Mouse (Mus musculus) gastrocnemius, postnatal 36 days (tissue): Measurements from ENCODE around the gene Hoxb7. TPM values are rescaled to one million over a fixed set of nuclear protein-coding genes. Genes with fewer than 3 reads are reported as not detected.
A peak's percentile ranks its signal among the peaks of the same experiment; 100 is the strongest.

Source experiments
- DNase-seq, 2 experiments: peaks; one replicate each; pipeline ENCODE4 v3.0.0; 2022
- intact Hi-C: fragments of 180-260 bp; cut with DNase I; formaldehyde crosslinking; loops from one replicate; pipeline ENCODE4 v1.15.1; 2025
- total RNA-seq, 2 experiments: library from RNA; stranded (reverse); gene quantifications; 2 replicates each; pipeline ENCODE4 v1.2.3; 2021

Gene Hoxb7
- total RNA-seq, 2 experiments from 2014 or later = 0.39 to 0.41 TPM

DNA sequence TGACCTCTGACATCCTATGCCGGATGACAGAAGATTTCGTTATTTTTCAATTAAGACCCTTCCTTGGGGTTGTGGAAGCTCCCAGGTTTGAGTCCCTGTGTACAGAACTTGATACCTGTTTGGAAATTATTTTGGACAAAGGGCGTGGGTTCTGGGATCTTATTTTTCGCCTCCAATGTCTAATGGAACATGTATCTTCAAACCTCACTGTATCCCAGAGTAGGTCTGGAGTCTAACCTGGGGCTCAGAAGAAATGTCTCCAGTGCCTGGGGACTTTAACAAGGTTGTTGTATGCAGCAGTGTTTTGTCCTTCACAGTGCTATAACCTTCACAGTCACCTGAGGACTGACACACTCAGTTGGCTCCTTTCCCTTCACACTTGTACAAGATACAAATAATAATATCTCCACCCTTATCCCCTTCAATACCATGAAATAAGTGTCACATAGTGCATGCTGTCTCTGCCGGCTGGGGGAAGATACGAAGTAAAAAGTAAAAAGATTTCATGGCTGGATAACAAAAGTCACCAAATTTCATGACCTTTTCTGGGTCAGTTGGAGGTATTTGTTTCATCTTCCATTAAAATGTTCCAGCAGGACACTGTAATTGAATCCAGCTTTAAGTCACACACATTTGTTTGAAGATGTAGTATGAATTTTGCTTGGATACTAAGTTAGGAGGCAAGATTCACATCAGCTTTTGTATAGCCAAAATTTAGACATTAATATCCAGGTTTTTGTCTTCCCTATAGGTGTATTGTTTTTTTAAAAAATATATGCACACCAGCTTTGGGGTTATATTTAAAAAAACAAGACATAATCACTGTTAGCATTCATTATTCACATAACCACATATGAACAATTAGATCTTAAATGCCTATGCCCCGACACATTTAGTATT is 19.2 kb upstream of the Hoxb7 start:
- DNase-seq = no peak
- intact Hi-C loops = no loop called here

DNA sequence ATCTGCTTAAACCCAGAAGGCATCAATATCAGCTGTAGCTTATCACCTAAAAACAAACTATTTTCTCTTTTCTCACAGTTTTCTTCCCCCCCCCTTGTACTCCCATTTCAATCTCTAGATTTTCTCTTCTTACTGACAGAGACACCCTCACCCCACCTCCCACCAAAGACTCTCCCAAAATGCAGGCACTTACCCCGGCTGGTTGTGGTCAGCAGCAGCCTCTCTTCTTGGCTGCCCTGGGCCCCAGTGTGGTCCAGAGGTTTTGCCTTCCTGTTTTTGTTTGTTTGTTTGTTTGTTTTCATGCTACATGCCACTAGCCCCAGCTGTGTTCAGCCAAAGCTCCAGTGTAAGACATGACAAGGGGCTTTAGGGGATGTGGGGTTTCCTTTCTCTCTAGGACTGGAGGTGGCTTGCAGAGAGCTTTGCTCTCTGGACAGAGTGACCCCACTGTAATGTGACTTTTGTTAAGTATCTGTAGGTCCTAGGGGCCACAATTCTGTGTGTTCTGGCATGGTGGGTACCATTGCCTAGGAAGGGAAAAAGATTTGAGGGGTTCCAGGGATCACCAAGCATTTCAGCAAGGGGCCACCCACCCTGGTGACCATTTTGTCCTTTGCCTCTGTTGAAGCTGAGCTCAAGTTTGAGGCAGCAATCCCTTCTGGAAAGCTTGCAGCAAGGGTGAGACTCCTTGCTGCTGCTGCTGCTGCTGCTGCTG is 18.2 kb upstream of the Hoxb7 start:
- intact Hi-C loops = no loop called here
- DNase-seq = no peak

DNA sequence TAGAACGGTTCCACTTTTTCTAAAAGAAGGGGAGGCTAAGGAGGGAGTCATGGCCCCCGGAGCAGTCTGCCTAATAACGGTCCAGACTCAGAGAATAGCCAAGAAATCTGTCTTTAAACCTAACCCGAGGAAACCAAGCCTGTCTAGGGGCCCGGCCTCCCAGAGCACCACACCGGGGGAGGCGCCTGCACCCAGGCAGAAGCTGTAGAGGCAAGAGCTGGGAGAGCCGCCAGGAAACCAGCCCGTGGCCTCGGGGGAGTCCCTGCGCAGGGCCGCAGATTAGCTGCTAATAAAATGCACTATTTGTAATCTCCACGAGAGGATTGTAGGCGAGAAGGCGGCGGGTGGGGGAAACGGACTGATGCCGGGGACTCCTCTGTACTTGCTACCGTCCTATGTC is 16.6 kb upstream of the Hoxb7 start:
- DNase-seq = no peak
- intact Hi-C loops = no loop called here

DNA sequence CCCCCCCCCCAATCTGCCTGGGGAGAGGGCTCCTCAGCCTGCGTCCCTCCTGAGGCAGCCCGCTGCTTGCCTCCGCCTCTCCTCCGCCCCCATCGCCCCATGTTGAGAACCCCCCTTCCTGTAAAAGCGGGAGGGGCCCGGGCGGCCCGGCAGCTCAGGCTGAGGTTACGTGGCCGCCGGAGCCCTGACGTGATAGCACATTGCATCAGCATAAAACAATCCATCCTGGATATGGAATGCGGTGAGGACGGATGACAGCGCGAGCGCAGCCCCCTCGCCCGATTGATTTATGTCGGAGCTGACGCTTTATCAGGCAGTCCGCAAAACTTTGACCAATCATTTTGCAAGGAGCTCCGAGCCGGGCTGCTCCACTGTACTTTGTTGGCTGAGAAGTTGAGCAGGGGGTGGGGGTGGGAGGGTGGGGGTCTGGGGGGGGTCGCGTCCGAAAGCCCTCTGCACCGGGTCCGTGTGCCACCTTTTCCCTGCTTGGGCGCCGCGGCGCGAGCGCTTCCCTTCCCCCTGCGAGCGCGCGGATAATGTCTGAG is 15.4 kb upstream of the Hoxb7 start, which contains the start of gene Hoxb9:
Hoxb9 (plus strand) TSS at position 462 of the 545 bp plus-strand sequence.
- no peak for DNase-seq
- intact Hi-C loops = no loop called here

DNA sequence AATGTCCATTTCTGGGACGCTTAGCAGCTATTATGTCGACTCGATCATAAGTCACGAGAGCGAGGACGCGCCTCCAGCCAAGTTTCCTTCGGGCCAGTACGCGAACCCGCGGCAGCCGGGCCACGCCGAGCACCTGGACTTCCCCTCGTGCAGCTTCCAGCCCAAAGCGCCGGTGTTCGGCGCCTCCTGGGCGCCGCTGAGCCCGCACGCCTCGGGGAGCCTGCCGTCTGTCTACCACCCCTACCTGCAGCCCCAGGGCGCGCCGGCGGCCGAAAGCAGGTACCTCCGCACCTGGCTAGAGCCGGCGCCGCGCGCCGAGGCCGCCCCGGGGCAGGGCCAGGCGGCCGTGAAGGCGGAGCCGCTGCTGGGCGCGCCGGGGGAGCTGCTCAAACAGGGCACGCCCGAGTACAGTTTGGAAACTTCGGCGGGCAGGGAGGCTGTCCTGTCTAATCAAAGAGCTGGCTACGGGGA is 14.8 kb upstream of the Hoxb7 start:
- intact Hi-C loops = no loop called here
- DNase-seq = no peak

DNA sequence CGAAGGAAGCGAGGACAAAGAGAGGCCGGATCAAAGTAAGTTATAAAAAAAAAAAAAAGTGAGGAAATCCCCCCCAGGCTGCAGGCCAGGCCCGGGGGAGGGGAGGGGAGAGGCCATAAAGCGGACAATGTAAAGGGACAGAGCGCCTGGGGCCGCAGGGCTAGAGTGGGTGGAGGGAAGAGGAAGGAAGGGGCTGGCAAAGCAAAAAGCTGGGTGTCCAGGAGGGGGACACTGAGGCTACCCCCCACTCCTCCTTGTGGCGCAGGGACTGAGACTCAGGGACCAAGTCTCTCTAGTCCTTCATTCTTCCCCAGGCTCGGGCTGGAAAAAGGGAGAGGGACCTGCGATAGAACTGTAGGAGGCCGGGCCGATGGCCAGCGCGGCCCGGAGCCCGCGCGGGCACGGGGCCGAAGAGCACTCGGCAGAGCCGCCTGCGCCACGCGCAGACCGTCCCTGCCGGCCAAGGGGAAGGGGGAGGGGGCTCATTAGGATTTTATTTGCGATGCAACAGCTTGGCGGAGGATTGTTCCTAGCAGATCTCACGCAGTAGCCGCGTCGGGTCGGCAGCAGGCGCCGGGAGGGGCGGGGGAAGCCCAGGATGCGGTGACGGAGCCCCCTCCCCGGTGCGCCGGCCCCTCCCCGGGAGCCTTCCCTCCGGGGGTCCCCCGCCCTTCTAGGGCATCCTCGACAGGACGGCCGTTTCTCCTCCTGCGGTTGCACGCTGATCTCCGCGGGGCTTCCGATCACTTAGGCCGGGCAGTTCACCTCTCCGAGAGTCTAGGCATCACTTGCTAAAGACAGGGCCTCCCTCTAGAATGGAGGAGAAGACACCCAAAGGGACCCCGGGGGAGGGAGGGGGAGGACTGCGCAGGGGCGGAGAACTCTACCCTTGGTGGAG is 14.2 kb upstream of the Hoxb7 start:
- intact Hi-C loops = no loop called here
- DNase-seq = no peak

DNA sequence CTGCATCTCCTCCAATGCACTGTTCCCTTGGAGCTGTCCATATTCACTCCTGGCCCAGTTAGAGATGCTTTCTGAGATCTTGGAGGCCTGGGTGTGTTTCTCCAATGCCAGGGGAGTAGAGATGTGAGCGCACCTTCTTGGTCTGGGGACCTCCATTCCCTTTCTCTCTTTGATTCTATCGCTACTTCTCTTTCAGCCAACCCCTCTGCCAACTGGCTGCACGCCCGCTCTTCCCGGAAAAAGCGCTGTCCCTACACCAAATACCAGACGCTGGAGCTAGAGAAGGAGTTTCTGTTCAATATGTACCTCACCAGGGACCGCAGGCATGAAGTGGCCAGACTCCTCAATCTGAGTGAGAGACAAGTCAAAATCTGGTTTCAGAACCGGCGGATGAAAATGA is 12.0 kb upstream of the Hoxb7 start:
- no peak for DNase-seq
- intact Hi-C loops = no loop called here

DNA sequence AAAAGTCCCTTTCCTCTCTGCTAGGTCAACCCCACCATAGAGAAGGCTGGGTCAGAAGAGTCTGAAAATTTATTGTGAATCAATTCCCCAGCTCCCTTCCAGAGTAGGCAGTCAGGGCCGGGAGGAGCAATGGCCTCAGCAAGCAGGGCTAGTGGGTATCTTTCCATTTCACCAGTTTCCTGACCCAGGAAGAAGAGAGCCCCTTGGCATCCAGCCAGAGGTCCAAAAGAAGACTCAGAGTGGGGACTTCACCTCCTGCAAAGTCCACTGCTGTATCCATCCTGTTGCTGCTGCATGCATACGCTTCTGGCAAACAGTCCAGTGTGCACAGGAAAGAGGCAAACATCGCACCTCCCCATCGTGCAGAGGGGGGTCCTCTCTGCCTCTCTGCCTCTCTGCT is 10.5 kb upstream of the Hoxb7 start:
- intact Hi-C loops = loop anchor here (5.0 kb wide), 1 partner anchor 261 kb away; no protein-coding TSS in a partner anchor
- no peak for DNase-seq

DNA sequence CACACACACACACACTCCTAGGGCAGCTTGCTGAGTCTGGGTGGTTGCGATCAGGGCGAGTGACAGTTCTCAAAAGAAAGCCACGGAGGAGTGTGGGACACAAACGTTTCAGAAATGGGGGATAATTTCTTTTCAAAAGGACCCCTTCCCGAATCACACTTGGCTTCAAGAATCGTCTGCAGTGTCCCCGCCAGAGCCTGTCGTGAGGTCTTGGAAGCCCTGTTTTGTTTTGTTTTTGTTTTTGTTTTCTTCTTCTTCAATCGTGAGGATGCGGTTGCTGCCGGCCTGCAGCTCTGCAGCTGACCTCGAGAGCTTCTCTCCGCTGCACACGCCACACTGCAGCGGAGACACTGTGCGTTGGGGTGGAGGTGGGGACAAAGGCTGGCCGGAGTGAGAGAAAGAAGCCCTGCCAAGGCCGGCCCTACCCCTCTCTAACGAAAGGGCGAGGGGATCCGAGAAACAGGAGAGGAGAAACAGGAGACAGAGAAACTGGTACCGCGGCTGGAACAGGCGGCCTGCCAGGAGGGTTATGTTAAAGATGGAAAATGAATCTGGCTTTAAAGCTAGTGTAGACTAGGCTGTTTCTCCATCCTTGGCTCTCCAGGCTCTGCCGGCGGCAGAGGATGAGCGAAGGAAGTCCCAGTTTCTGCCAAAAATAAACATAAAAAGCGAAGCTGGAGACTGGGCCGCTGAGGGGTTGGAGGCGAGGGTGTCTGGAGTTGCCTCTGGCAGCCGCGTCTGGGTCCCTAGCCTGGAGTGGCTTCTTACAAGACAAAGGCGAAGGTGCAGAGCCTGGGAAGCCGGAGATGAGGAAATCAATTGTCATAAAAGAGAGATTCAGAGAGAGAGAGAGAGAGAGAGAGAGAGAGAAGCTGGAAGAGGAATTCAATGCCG is 9.0 kb upstream of the Hoxb7 start:
- intact Hi-C loops = loop anchor here (2.0 to 5.0 kb wide), 3 partner anchors 260 to 343 kb away; no protein-coding TSS in a partner anchor
- DNase-seq = no peak

DNA sequence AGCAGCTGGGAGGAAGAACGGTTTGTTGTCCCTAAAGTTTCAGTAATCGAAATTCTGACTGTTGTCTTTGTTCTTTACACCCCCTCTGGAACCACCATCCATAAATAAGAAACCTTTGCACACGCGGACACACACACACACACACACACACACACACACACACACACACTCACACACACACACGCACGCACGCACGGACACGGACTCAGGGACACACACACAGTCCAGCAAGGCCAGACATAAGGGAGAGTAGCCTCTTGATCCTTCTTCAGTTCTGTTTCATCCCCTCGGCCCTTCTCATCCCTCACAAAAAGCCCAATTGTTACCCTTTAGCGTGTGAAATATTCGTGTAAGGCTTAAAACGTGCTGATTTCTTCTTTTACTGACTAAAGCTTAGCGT is 8.1 kb upstream of the Hoxb7 start:
- DNase-seq = no peak
- intact Hi-C loops = loop anchor here (2.0 to 5.0 kb wide), 3 partner anchors 259 to 342 kb away; no protein-coding TSS in a partner anchor

DNA sequence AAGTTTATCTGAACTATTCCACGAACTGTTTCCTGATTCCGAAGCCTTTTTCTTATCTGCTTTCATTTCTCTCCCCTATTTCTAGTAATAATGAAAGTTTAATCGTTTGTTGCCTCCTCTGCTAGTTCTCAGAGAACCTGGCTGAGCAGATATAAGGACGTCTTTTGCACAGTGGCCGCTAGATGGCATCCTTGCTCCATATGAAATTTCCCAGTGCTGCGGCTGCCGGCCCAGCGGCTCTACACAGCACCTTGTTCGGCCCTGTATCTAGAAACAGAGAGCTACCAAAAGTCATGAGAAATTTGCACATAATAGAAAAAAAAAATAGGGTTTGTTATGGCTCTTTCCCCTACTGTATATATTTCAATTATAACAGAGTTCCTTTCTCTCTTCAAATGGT is 7.7 kb upstream of the Hoxb7 start:
- DNase-seq = peak; percentile 62 to 70
- intact Hi-C loops = loop anchor here (2.0 to 5.0 kb wide), 3 partner anchors 259 to 342 kb away; no protein-coding TSS in a partner anchor

DNA sequence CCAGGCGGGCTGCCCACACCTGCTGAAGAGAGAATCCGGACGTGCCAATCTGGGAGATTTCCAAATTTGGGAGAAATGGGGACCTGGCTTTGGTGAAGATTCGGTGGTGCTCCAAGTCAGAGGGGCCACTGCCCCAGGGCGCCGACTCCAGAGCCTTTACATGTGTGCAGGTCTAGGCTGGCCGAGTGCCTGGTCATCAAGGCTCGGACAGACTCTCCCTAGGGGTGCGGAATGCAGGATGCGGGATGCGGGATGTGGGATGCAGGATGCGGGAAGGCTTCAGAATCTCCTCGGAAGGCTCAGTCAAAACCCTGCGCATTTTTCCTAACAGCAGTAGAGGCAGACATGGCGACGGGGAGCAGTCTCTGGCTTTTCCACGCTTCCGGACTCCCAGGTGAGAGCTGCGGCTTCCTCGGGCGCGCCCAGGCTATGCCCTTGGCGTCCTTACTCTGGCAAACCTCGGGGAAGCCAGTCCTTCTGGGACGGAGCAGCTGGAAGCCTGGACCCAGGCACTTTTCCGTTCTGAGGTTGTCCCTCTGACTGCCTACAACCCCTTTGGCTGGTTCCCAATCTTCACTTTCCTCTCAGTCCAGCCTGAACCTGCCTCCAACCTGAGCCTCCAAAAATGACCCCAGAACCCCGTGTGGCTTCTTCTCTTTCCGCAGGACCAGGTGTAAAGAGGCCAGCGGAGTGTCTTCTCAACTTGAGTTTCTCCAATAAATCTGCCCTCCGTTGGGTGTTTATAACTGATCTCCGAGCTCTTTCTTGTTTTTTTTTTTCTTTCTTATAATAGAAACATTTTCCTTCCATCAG is 6.8 kb upstream of the Hoxb7 start:
- intact Hi-C loops = loop anchor here (2.0 to 5.0 kb wide), 4 partner anchors 258 to 583 kb away; no protein-coding TSS in a partner anchor
- DNase-seq = no peak

DNA sequence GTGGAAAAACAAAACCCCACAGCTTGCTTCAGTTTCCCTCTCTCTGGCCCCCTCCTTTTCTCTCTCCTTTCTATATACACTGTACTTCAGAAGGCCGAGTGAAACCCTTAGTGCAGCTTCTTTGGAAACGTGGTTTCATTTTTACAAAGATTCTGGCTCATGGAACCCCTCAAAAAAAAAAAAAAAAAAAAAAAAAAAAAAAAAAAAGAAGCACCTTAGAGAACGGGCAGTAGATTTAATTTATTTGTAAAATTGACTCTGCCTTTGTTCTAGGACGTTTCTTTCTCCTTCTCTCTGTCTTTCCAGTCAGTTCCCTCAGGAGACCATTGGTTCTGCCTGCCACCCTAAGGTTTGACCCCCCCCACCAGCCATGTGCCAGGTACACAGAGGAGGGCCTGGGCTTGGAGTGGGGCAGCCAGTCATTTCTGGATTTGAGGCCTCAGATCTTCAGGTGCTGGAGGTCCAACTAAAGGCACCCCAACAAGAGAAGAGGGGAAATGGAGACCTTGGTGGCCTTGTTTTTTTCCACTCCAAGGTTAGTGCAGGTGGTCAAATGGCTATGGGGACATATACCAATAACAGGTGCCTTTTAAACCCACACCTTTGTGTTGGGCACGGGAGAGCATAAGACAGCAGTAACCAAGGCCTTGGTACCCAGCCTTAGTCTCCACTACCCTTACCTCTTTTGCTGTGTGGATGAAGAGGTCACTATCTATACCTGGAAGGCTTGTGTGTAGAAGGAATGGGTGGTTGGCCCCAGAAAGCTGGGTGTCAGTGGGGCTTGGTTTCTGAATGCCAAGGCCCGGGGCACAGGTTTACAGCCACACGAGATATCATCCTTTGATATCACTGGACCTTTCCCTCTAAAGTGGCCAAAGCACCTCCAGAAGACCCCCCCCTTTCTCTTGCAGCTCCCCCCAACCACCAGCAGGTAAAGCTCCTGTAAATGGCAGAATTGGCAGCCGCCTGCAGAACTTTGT is 5.7 kb upstream of the Hoxb7 start:
- intact Hi-C loops = loop anchor here (5.0 kb wide), 1 partner anchor 582 kb away; no protein-coding TSS in a partner anchor
- no peak for DNase-seq

DNA sequence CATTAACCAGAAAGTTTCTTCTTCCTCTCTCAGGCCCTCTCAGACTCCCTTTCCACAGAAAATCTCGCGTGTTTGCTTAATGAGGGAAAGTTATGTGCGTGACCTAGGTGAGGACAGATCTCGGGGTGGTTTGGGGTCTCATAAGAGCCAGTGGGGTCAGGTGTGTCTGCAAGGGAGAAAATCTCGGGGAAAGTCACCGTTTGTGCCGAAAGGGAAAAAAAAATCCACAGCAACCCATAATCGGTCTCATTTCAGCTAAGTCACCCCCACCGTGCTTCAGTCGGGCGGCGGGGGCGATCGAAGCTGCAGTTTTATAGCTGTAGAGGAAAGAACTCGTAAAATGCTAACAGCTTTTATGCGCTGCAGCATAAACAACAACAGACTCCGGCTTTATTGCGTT is 5.0 kb upstream of the Hoxb7 start:
- intact Hi-C loops = loop anchor here (5.0 kb wide), 1 partner anchor 581 kb away; no protein-coding TSS in a partner anchor
- DNase-seq = no peak

DNA sequence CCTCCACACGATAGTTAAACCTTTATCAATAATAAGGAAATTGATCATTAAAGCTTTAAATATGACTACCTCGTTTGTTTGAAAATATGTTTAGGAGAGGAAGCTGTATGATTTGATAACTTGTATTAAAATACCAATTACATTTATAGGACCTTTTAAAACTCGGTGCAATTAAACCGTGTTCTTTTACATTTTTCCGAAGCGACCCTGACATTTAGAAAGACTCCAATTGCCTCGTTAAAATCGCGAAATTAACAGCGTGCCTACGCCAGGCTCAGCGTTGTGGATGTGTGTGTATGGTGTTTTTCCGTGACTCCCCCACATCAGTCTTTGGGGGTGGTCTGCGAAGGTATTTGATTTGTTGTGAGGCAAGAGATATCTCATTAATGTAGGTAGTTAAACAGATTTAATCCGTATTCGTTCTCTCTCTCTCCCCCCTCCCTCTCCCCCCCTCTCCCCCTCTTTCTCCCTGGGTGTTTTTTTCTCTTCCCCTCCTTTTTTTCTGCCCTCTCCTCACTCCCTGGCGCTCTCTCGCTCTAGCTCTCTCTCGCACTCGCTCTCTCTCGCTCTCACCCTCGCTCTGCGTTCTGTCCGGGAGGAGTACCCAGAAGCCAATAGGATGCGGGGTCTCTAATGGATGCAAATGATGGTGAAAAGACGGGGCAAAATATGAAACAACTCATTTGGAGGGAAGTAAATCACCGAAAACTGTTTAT is 4.4 kb upstream of the Hoxb7 start, which contains the start of gene Hoxb8:
Hoxb8 (plus strand) TSS at position 51 of the 716 bp plus-strand sequence.
- intact Hi-C loops = loop anchor here (5.0 kb wide), 1 partner anchor 580 kb away; no protein-coding TSS in a partner anchor
- DNase-seq = no peak
